Mouse (Mus musculus): ENCODE results near the gene Asb6. TPM values are rescaled to one million over a fixed set of nuclear protein-coding genes. Genes with fewer than 3 reads are reported as not detected.
A peak's percentile ranks its signal among the peaks of the same experiment; 100 is the strongest.

Asb6 gene
- polyA plus RNA-seq, 1 experiment from 2014 or later = 44.2 TPM

GRCm38 (mm10) chr2:30808296-30808655, 21.9 kb downstream of the Asb6 start:
- Histone ChIP-seq H3K36me3 (ENCODE audit: control insufficient read depth, insufficient read depth, low read length) (peaks cover 17% of the 10 kb centered on the region), H3K4me1 (replicated peaks; ENCODE audit: control insufficient read depth, insufficient read depth, low read length) (peaks cover 14% of the 10 kb centered on the region), H3K27ac (ENCODE audit: low read depth, low read length) (peak overlapping the region; percentile 63), H3K9me3 (ENCODE audit: control insufficient read depth, low read length) (no peaks in the 10 kb centered on the region), H3K27me3 (replicated peaks; ENCODE audit: control insufficient read depth, insufficient read depth, low read length) (peaks cover 4% of the 10 kb centered on the region; the same call in 1 of the 2 replicates), H3K9ac (ENCODE audit: low read depth, low read length) (peak overlapping the region; percentile 88), H3K4me3 (ENCODE audit: low read depth, low read length) (peak overlapping the region; percentile 78), H3K4me2 (peak overlapping the region; percentile 69)
- ATAC-seq (replicated peaks; ENCODE audit: low FRiP score) = no peak
- 3% methylated on average over 10 of the region's 10 CpGs for WGBS
- no peak for DNase-seq (ENCODE audit: low spot score)

DNA sequence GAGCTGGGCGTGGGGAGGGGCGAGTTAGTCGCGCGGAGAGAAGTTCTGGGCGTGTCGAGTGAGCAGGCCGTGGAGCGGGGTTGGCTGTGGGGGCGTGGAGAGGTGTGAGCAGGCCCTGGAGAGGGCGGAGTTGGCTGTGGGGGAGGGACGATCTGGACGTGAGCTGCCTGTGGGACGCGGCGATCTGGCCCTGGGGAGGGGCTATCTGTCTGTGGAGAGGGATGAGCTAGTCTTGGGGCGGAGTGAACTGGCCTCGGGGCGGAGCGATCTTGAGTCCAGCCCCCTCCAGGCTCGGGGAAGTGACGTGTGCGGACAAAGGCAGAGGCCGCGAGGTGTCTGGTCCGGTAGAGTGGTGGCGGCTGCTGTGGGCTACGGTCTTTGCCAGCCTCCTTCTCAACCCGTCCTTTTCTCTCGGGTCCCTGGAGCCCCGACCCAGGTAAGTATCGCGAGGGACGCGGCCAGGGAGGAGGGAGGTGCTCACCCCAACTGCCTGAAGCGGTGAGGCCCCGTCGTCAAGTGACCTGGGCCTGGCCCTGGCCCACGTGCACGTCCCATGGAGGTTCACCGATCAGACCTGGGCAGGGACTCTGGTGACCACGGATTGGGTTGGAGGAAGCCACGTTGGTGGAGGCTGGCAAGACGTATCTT, 22.4 kb downstream of the Asb6 start, which contains the start of gene Ntmt1:
Ntmt1 (plus strand) TSS at position 179 of the 648 bp plus-strand sequence.
- DNase-seq (ENCODE audit: low spot score) (peak; percentile 100), ATAC-seq (replicated peaks; ENCODE audit: low FRiP score) (peak; percentile 99)
- H3K27me3 ChIP-seq (replicated peaks; ENCODE audit: control insufficient read depth, insufficient read depth, low read length) = peaks cover 9% of the 10 kb centered on the region; the same call in 1 of the 2 replicates
- H3K4me2 ChIP-seq = peak within 1 kb of the TSS; percentile 69
- H3K27ac ChIP-seq (ENCODE audit: low read depth, low read length) = peak within 1 kb of the TSS; percentile 63
- H3K4me3 ChIP-seq (ENCODE audit: low read depth, low read length) = peak within 1 kb of the TSS; percentile 78
- peaks cover 14% of the 10 kb centered on the region for H3K4me1 ChIP-seq (replicated peaks; ENCODE audit: control insufficient read depth, insufficient read depth, low read length)
- H3K9me3 ChIP-seq (ENCODE audit: control insufficient read depth, low read length) = no peaks in the 10 kb centered on the region
- under 1% methylated on average over 44 of the region's 44 CpGs for WGBS
- H3K9ac ChIP-seq (ENCODE audit: low read depth, low read length) = peak within 1 kb of the TSS; percentile 88
- peaks cover 15% of the 10 kb centered on the region; the same call in 1 of the 2 replicates for H3K36me3 ChIP-seq (ENCODE audit: control insufficient read depth, insufficient read depth, low read length)

DNA sequence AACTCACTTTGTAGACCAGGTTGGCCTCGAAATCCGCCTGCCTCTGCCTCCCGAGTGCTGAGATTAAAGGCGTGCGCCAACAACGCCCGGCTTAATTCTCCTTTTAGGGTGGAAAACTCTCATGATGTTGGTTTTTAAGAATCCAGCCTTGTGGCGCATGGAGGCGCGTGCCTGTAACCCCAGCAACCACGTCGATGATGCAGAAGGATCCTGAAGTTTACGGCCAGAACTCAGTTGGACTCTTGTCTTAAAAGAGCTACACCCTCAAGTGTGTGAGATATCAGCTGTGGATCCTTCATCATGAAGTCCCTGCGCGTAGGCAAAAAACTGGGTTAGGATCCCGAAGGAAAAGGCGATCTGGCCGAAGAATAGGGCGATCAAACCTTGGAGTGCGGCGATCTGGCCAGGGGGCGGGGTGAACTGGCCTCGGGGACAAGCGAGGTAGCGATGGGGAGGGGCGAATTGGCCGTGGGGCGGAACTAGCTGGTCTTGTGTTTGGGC, 22.9 kb downstream of the Asb6 start:
- Histone ChIP-seq H3K9me3 (ENCODE audit: control insufficient read depth, low read length) (no peaks in the 10 kb centered on the region), H3K4me2 (peak overlapping the region; percentile 69), H3K4me1 (replicated peaks; ENCODE audit: control insufficient read depth, insufficient read depth, low read length) (peaks cover 14% of the 10 kb centered on the region), H3K27ac (ENCODE audit: low read depth, low read length) (no peak overlapping the region; the same call in 1 of the 2 replicates), H3K27me3 (replicated peaks; ENCODE audit: control insufficient read depth, insufficient read depth, low read length) (peaks cover 13% of the 10 kb centered on the region), H3K36me3 (ENCODE audit: control insufficient read depth, insufficient read depth, low read length) (peaks cover 11% of the 10 kb centered on the region; the same call in 1 of the 2 replicates), H3K4me3 (ENCODE audit: low read depth, low read length) (peak overlapping the region; percentile 78), H3K9ac (ENCODE audit: low read depth, low read length) (peak overlapping the region; percentile 63)
- DNase-seq (ENCODE audit: low spot score) (no peak), ATAC-seq (replicated peaks; ENCODE audit: low FRiP score) (0 out of 2 replicates have a peak, but pooled peaks have one; percentile 24)
- 9% methylated on average over 28 of the region's 28 CpGs for WGBS

DNA sequence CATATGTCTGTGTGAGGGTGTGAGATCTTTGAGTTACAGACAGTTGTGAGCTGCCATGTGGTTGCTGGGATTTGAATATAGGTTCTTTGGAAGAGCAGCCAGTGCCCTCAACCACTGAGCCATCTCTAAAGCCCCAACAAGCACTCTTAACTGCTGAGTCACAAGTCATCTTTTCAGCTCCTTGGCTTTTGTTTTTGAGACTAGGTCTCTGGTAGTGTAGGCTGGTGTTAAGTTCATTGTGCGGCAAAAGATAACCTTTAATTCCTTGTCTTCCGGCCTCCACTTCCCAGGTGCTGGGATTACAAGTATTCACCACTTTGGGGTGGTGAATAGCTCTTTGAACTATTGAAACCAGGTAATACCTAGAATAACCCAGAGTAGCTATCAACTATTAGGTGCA, 24.1 kb downstream of the Asb6 start:
- Histone ChIP-seq H3K36me3 (ENCODE audit: control insufficient read depth, insufficient read depth, low read length) (peaks cover 6% of the 10 kb centered on the region; the same call in 1 of the 2 replicates), H3K4me2 (no peak overlapping the region), H3K27ac (ENCODE audit: low read depth, low read length) (no peak overlapping the region), H3K4me1 (replicated peaks; ENCODE audit: control insufficient read depth, insufficient read depth, low read length) (peaks cover 17% of the 10 kb centered on the region), H3K27me3 (replicated peaks; ENCODE audit: control insufficient read depth, insufficient read depth, low read length) (peaks cover 25% of the 10 kb centered on the region), H3K4me3 (ENCODE audit: low read depth, low read length) (no peak overlapping the region), H3K9me3 (ENCODE audit: control insufficient read depth, low read length) (no peaks in the 10 kb centered on the region), H3K9ac (ENCODE audit: low read depth, low read length) (no peak overlapping the region)
- no peak for DNase-seq (ENCODE audit: low spot score)
- 86% methylated on average over 2 of the region's 2 CpGs for WGBS
- ATAC-seq (replicated peaks; ENCODE audit: low FRiP score) = no peak

- H3K27ac ChIP-seq (ENCODE audit: low read depth, low read length) = no peak within 1 kb of the TSS
- peaks cover 4% of the 10 kb centered on the region for H3K4me1 ChIP-seq (replicated peaks; ENCODE audit: control insufficient read depth, insufficient read depth, low read length)
- no peak within 1 kb of the TSS for H3K4me3 ChIP-seq (ENCODE audit: low read depth, low read length)
- H3K36me3 ChIP-seq (ENCODE audit: control insufficient read depth, insufficient read depth, low read length) = no peaks in the 10 kb centered on the region
- DNase-seq (ENCODE audit: low spot score) = no peak
- no peaks in the 10 kb centered on the region for H3K9me3 ChIP-seq (ENCODE audit: control insufficient read depth, low read length)
- no peak within 1 kb of the TSS for H3K4me2 ChIP-seq
- 77% methylated on average over 3 of the region's 3 CpGs for WGBS
- H3K27me3 ChIP-seq (replicated peaks; ENCODE audit: control insufficient read depth, insufficient read depth, low read length) = peaks cover 49% of the 10 kb centered on the region
- no peak for ATAC-seq (replicated peaks; ENCODE audit: low FRiP score)
- no peak within 1 kb of the TSS for H3K9ac ChIP-seq (ENCODE audit: low read depth, low read length)
Measured at GRCm38 (mm10) chr2:30803604-30804003, 26.5 kb downstream of the Asb6 start, which contains the start of gene 1700001O22Rik. 1700001O22Rik (minus strand) TSS chr2:30803661.

DNA sequence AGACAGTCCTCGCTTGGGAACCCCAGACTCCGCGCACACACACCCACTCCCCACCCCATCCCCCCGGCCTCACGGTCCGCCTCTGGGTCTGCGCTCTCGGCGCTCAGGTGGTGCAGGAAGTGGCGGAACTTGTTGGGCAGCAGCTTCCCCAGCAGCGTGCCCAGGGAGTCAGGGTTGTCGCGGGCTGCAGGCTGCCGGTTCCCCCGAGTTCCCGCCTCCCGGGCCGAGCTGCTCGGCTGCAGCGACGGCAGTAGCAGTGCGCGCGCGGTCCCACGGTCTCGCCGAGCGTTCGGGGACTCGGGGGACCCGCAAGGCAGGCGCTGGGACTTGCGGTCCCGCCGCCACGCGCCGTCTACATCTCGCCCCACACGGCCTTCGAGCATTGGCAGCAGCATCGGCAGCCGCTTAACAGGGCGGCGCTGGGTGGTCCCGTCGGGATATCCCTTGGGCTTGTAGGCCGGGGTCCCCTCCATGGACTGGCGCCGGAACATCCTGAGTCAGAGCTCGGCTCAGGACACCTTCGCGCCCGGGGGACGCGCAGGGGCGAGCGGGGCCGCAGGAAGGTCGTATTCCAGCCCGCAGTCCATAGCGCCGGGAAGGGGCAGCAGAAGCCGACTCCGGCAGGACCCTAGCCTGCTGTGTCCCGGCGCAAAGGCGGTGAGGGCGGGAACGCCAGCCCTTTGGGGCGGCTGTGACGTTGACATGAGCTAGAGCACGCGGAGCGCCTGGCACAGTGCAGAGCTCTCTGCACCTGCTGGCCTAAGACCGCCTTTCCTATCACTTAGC, 28.9 kb downstream of the Asb6 start:
- Histone ChIP-seq H3K4me3 (ENCODE audit: low read depth, low read length) (peak overlapping the region; percentile 48), H3K36me3 (ENCODE audit: control insufficient read depth, insufficient read depth, low read length) (no peaks in the 10 kb centered on the region), H3K4me1 (replicated peaks; ENCODE audit: control insufficient read depth, insufficient read depth, low read length) (peaks cover 10% of the 10 kb centered on the region), H3K27ac (ENCODE audit: low read depth, low read length) (no peak overlapping the region), H3K4me2 (peak overlapping the region; percentile 84), H3K27me3 (replicated peaks; ENCODE audit: control insufficient read depth, insufficient read depth, low read length) (peaks cover 61% of the 10 kb centered on the region), H3K9ac (ENCODE audit: low read depth, low read length) (peak overlapping the region; percentile 16), H3K9me3 (ENCODE audit: control insufficient read depth, low read length) (no peaks in the 10 kb centered on the region)
- WGBS = under 1% methylated on average over 74 of the region's 77 CpGs
- DNase-seq (ENCODE audit: low spot score) (peak; percentile 56), ATAC-seq (replicated peaks; ENCODE audit: low FRiP score) (no peak)

GRCm38 (mm10) chr2:30800671-30801066, 29.5 kb downstream of the Asb6 start:
- H3K36me3 ChIP-seq (ENCODE audit: control insufficient read depth, insufficient read depth, low read length) = no peaks in the 10 kb centered on the region
- H3K27me3 ChIP-seq (replicated peaks; ENCODE audit: control insufficient read depth, insufficient read depth, low read length) = peaks cover 62% of the 10 kb centered on the region
- peak overlapping the region; percentile 84 for H3K4me2 ChIP-seq
- DNase-seq (ENCODE audit: low spot score) = no peak
- H3K9ac ChIP-seq (ENCODE audit: low read depth, low read length) = no peak overlapping the region
- H3K4me3 ChIP-seq (ENCODE audit: low read depth, low read length) = peak overlapping the region; percentile 48
- H3K9me3 ChIP-seq (ENCODE audit: control insufficient read depth, low read length) = no peaks in the 10 kb centered on the region
- 25% methylated on average over 7 of the region's 7 CpGs for WGBS
- H3K27ac ChIP-seq (ENCODE audit: low read depth, low read length) = no peak overlapping the region
- H3K4me1 ChIP-seq (replicated peaks; ENCODE audit: control insufficient read depth, insufficient read depth, low read length) = peaks cover 13% of the 10 kb centered on the region
- no peak for ATAC-seq (replicated peaks; ENCODE audit: low FRiP score)

DNA sequence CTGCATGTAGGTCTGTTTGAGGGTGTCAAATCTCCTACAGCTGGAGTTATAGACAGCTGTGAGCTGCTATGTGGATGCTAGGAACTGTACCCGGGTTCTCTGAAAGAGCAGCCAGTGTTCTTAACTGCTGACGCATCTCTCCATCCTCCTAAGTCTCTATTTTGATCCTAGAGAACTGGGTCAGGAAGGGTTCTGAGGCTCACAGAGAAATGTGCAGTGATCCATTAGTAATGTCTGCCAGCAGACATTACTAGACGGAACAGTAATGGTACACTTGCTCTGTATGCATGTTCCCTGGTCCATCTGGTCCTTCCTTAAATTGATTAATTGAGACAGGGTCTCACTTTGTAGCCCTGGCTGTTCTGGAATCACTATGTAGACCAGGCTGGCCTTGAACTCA, 30.7 kb downstream of the Asb6 start:
- Histone ChIP-seq H3K4me1 (replicated peaks; ENCODE audit: control insufficient read depth, insufficient read depth, low read length) (peaks cover 13% of the 10 kb centered on the region), H3K9ac (ENCODE audit: low read depth, low read length) (no peak overlapping the region), H3K27me3 (replicated peaks; ENCODE audit: control insufficient read depth, insufficient read depth, low read length) (peaks cover 60% of the 10 kb centered on the region), H3K4me2 (no peak overlapping the region), H3K9me3 (ENCODE audit: control insufficient read depth, low read length) (no peaks in the 10 kb centered on the region), H3K36me3 (ENCODE audit: control insufficient read depth, insufficient read depth, low read length) (no peaks in the 10 kb centered on the region), H3K4me3 (ENCODE audit: low read depth, low read length) (no peak overlapping the region), H3K27ac (ENCODE audit: low read depth, low read length) (no peak overlapping the region)
- no peak for DNase-seq (ENCODE audit: low spot score)
- WGBS = 78% methylated on average over 3 of the region's 3 CpGs
- ATAC-seq (replicated peaks; ENCODE audit: low FRiP score) = no peak

Measured in liver, embryonic 11.5 days (tissue).